Mouse (Mus musculus) liver, embryonic 14.5 days (tissue): Measurements from ENCODE around the gene Brip1. TPM values are rescaled to one million over a fixed set of nuclear protein-coding genes. Genes with fewer than 3 reads are reported as not detected.
"Not testable (repeated sequence)": the region's sequence is repeated elsewhere in the genome, so short reads cannot be mapped to it uniquely, and the experiment has no call there.

Source experiments
- ATAC-seq: fragments of 200-750 bp; cut with Nextera tagmentation; 2 replicates; pipeline ENCODE4 v1.8.0; 2017; ENCODE audit warnings: moderate number of reproducible peaks, mild to moderate bottlenecking, moderate library complexity; ENCODE audit not compliant: insufficient read depth
- DNase-seq, 3 experiments: peaks; one replicate each; pipeline ENCODE4 v3.0.0-alpha.2; 2012 to 2013; ENCODE audit warnings: low read depth in 3 of 3, low spot score in 3 of 3
- H3K27ac ChIP-seq: fragments of 300-500 bp; sonication (generic); 2 replicates; pipeline ENCODE4 v1.5.1; 2014; ENCODE audit warnings: moderate library complexity, mild to moderate bottlenecking, control low read depth, inconsistent platforms
- H3K27me3 ChIP-seq: fragments of 300-500 bp; sonication (generic); 2 replicates; pipeline ENCODE4 v1.6.1; 2014; ENCODE audit warnings: mild to moderate bottlenecking, low read length, moderate library complexity; ENCODE audit not compliant: control insufficient read depth, insufficient read depth
- H3K36me3 ChIP-seq: fragments of 300-500 bp; sonication (generic); replicated peaks from 2 replicates; pipeline ENCODE4 v1.6.1; 2014; ENCODE audit warnings: low read depth; ENCODE audit not compliant: control insufficient read depth, insufficient read depth
- H3K4me1 ChIP-seq, 2 experiments: fragments of 200-500 bp in 1 of 2; fragments of 300-500 bp in 1 of 2; sonication (generic) in 1 of 2; replicated peaks; 2 replicates each; pipeline ENCODE4 v1.6.1; 2012 to 2014; ENCODE audit warnings: antibody characterized with exemption in 1 of 2, inconsistent platforms in 1 of 2, low read length in 1 of 2; ENCODE audit not compliant: control insufficient read depth in 2 of 2, insufficient read depth in 2 of 2
- H3K4me2 ChIP-seq: fragments of 300-500 bp; sonication (generic); 2 replicates; pipeline ENCODE4 v1.6.1; 2014; ENCODE audit warnings: low read depth, mild to moderate bottlenecking, control low read depth, moderate library complexity
- H3K4me3 ChIP-seq, 2 experiments: fragments of 200-500 bp in 1 of 2; fragments of 300-500 bp in 1 of 2; sonication (generic) in 1 of 2; 2 replicates each; pipeline ENCODE4 v1.5.1; 2012 to 2014; ENCODE audit warnings: low read depth in 2 of 2, low read length in 2 of 2, mild to moderate bottlenecking in 2 of 2, control low read depth in 1 of 2, inconsistent platforms in 1 of 2, moderate library complexity in 1 of 2; ENCODE audit not compliant: insufficient read depth in 1 of 2
- H3K9ac ChIP-seq: fragments of 300-500 bp; sonication (generic); replicated peaks from 2 replicates; pipeline ENCODE4 v1.6.1; 2014; ENCODE audit warnings: mild to moderate bottlenecking, control low read depth, moderate library complexity
- H3K9me3 ChIP-seq: fragments of 300-500 bp; sonication (generic); 2 replicates; pipeline ENCODE4 v1.6.1; 2016; ENCODE audit warnings: low read length, mixed read lengths; ENCODE audit not compliant: control insufficient read depth
- CTCF ChIP-seq: IDR thresholded peaks from 2 replicates; pipeline ENCODE4 v1.5.1; 2016; ENCODE audit warnings: antibody characterized with exemption, low read depth, control low read depth
- EP300 ChIP-seq: IDR thresholded peaks from 2 replicates; pipeline ENCODE4 v1.6.1; 2016; ENCODE audit warnings: antibody characterized with exemption, low read depth
- WGBS: fragments of 180-500 bp; shearing (Covaris S2); extraction: QIAGEN DNeasy Blood & Tissue Kit; methylation state at CpG from one replicate; pipeline ENCODE4 v1.1.7; 2014; ENCODE audit not compliant: insufficient replicate concordance; 5-methylcytosine and 5-hydroxymethylcytosine counted together
- polyA plus RNA-seq, 2 experiments: library from polyadenylated mRNA; depleted of rRNA in 1 of 2; stranded (reverse) in 1 of 2; unstranded in 1 of 2; fragments of >200 nt; fragmentation: Nextera tagmentation in 1 of 2; extraction: Ambion mirVana in 1 of 2; gene quantifications; 2 replicates each; pipeline versions ENCODE4 v1.2.1 to v1.2.3; 2012 to 2014

Brip1 gene
- polyA plus RNA-seq, 2 experiments: 2.8 to 6.8 TPM

DNA sequence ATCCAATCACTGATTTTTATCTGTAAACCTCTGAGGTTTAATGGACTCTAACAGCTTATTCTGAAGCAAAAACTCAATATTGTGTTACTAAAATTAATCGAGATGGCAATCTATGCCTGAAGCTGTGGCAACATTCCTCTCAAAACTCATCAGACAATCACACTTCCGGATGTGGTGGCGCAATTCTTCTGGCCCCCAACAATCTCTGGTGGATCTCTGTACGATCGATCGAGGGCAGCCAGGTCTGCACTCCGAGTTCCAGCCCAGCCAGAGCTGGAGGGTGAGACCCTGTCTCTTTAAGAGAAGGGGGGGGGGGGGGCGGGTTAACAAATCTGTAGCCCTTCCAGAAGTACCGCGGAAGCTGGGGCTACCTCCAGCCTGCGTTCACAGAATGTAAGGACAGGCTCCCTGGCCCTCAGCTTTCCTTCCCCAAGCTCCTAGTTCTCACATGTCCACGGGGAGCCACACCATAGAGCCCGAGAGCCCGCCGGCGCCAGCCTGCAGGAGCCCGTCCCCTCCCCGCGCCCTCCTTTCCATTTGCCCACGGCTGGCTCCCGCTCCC, 452 bp downstream of the Brip1 start:
- peak; percentile 62 for ATAC-seq
- H3K9ac ChIP-seq: peak overlapping the region; percentile 89
- peak; percentile 28 to 37 (median 30) for DNase-seq
- H3K36me3 ChIP-seq: peaks cover 25% of the 10 kb centered on the region
- H3K27me3 ChIP-seq: no peaks in the 10 kb centered on the region
- H3K4me1 ChIP-seq: peaks cover 6 to 7% of the 10 kb centered on the region in 2 experiments; a peak in 3 of 4 replicates
- H3K9me3 ChIP-seq: no peaks in the 10 kb centered on the region
- peak overlapping the region; percentile 80 for H3K4me2 ChIP-seq
- H3K27ac ChIP-seq: peak overlapping the region; percentile 78
- under 1% methylated on average over 20 of the region's 21 CpGs for WGBS
- no peak for TF ChIP-seq EP300
- no peak for TF ChIP-seq CTCF
- peak overlapping the region; percentile 88 for H3K4me3 ChIP-seq

DNA sequence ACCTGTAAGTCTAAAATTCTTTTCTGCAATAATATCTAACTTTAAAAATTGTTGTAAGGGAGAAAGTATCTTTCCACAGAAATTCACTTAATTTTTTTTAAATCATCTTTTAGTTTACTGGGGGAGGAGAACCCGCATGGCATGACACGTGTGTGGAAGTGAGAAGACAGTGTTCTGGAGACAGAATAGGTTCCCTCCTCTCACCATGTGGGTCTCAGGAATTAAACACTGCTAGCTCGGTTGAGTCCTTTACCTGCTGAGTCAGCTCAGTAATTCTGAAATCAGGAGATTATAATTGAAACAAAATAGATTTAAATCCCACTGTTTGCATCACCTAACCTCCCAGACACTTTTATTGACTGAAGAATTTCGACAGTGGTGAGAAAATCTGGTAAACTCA, 1.3 kb downstream of the Brip1 start:
- H3K4me2 ChIP-seq: peak overlapping the region; percentile 80
- DNase-seq (no peak), ATAC-seq (no peak)
- TF ChIP-seq CTCF: no peak
- TF ChIP-seq EP300: no peak
- H3K36me3 ChIP-seq: peaks cover 18% of the 10 kb centered on the region
- H3K27ac ChIP-seq: no peak overlapping the region
- H3K9me3 ChIP-seq: no peaks in the 10 kb centered on the region
- peak overlapping the region in 1 of 2 experiments; percentile 88; a peak in 2 of 4 replicates for H3K4me3 ChIP-seq
- peak overlapping the region; percentile 89; the same call in 1 of the 2 replicates for H3K9ac ChIP-seq
- H3K27me3 ChIP-seq: no peaks in the 10 kb centered on the region
- WGBS: 53% methylated on average over 4 of the region's 4 CpGs
- peaks cover 6 to 7% of the 10 kb centered on the region in 2 experiments; a peak in 3 of 4 replicates for H3K4me1 ChIP-seq

DNA sequence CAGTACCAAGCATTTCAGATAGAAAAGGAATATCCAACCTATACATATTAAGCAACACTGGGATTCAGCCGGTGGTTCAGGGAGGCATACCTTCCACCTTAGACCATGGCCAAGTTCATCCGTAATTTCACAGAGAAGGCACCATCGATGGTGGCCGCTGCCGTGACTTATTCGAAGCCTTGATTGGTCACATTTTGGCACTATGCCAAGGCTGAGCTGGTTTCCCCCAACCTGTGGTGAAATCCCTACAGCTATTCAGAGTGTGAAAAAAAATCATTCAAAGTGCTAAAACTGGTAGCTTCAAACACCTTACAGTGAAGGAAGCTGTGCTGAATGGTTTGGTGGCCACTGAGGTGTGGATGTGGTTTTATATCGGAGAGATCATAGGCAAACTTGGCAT, 15.8 kb downstream of the Brip1 start:
- not testable (repeated sequence) for H3K9me3 ChIP-seq, H3K27ac ChIP-seq, H3K4me1 ChIP-seq, H3K4me3 ChIP-seq, H3K36me3 ChIP-seq, DNase-seq, ATAC-seq, H3K9ac ChIP-seq, H3K27me3 ChIP-seq, H3K4me2 ChIP-seq
- WGBS: 82% methylated on average over 7 of the region's 7 CpGs

DNA sequence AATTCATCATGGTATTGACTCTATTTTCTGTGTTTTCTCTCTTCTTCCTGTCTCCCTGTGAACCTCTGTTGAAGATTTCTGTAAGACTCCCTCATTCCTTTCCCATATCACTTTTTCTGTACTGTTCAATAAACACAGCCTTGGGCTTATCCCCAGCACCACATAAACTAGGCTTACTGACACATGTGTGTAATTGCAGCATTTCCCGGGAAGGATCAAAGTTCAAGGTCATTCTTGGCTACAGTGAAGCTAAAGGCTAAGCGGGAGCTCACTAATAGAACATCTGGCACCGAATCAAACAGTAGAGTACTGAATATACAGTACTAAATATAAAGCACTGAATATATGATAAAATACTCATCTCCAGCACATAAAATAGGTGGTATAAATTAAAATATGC, 25.2 kb downstream of the Brip1 start:
- Histone ChIP-seq H3K36me3 (no peaks in the 10 kb centered on the region), H3K9me3 (no peaks in the 10 kb centered on the region), H3K4me3 (no peak overlapping the region), H3K4me2 (no peak overlapping the region), H3K4me1 (no peaks in the 10 kb centered on the region), H3K27me3 (no peaks in the 10 kb centered on the region), H3K27ac (no peak overlapping the region), H3K9ac (no peak overlapping the region)
- DNase-seq (peak in 1 of 3 experiments; percentile 17), ATAC-seq (no peak)
- WGBS: 72% methylated on average over 3 of the region's 3 CpGs
- TF ChIP-seq EP300: no peak
- TF ChIP-seq CTCF: no peak

DNA sequence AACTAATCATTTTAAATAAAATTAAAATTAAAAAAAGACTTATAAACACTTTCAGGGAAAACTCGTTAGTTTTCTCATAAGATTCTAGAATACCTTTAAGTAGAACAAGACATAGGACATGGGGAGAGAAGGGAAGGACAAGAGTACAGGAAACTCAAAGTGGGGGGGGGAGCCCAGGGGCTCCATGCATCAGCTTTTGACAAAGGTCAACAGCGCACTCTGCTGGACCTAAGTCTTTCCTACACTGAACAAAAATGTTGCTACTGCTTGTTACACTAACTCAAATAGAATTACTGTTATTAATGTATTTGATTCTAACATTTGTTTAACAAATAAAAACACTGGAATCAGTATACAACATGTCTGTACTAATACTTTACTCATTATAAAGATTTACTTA, 26.8 kb downstream of the Brip1 start:
- no peak overlapping the region for H3K4me2 ChIP-seq

More for the DNA sequence above, 26.8 kb downstream of the Brip1 start:
- Histone ChIP-seq H3K4me3 (no peak overlapping the region), H3K4me1 (peaks cover 0 to 3% of the 10 kb centered on the region in 2 experiments; a peak in 1 of 4 replicates), H3K9me3 (no peaks in the 10 kb centered on the region), H3K9ac (no peak overlapping the region), H3K36me3 (no peaks in the 10 kb centered on the region), H3K27me3 (no peaks in the 10 kb centered on the region), H3K27ac (no peak overlapping the region)
- ATAC-seq (no peak), DNase-seq (peak in 2 of 3 experiments; percentile 13 to 25)
- 52% methylated on average over 2 of the region's 2 CpGs for WGBS
- TF ChIP-seq EP300 (no peak), CTCF (peak; percentile 52)
